Mouse (Mus musculus) heart, adult 18-20 months (tissue): ENCODE data around the gene Jag1. TPM values are rescaled to one million over a fixed set of nuclear protein-coding genes. Genes with fewer than 3 reads are reported as not detected.
A peak's percentile ranks its signal among the peaks of the same experiment; 100 is the strongest.

Experiments
- DNase-seq, 2 experiments: peaks; one replicate each; pipeline ENCODE4 v3.0.0; 2021 to 2022; ENCODE audit warnings: mixed read lengths in 1 of 2
- total RNA-seq, 2 experiments: library from RNA; stranded (reverse); gene quantifications; 2 replicates each; pipeline ENCODE4 v1.2.3; 2021

Gene Jag1
- total RNA-seq, 2 experiments from 2014 or later: 7.1 to 9.1 TPM

DNA sequence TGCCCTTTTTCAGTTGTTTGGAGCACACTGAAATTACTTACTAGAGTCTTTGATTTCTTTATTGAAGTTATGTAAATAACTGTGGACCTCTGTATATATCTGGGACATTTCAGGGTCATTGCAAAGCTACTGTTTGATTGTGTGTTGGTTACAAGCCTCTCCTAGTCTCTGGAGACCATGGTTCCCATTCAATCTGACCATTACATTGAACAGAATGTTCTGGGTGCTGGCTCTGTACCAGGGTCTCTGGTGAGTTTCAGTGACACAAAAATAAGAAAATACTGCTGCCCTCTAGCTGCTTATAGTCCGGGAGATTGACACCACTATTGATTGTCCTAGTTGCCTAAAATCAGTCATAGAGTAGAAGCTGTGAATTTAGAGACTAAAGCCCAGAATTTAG, 66.5 kb downstream of the Jag1 start:
- DNase-seq: peak; percentile 60 to 66

DNA sequence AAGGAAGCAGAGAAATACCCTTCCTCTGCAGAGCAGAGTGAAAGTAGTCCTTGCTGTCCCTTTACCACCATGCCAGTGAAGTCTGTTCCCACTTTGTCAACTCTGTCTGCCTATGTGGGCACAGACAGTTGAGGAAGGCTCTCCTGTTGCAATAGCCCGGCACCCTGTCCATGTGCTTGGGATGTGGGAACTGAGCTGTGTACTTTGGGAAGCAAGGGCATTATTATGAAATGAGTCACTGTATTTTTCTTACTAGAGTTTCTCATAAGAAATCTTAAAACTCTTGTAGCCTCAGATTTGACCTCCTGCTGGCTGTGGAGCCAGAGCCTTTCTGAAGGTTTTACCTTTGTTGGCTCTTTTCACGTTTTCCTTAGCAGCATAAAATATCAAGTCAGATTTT, 67.1 kb downstream of the Jag1 start:
- DNase-seq: peak; percentile 19 to 32

DNA sequence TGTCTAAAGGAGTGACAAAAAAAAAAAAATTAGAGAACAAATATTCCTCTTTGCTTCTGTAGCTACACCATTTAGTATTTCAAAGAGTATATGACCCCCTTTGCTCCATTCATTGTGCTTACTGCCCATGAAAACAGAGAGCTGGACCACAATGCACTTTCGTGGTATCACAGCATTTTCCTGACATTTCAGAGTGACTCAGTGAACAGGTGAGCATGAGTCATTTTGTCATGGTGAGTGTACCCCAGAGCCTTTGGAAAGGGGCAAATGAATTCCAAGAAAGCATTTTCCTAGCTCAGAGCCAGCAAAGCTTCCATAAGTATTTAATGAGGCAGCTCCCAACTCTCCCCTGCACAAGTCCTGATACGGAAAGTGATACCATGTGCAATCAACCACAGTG, 72.3 kb downstream of the Jag1 start:
- DNase-seq: no peak

Other genes with a start within 250 kb of the Jag1 start
- 10 to 100 TPM; 15.4 to 26.4 TPM for gene AL731706.2, start 231.0 kb downstream of the Jag1 start, total RNA-seq
- gene Slx4ip, start 225.4 kb downstream of the Jag1 start, total RNA-seq: 1 to 10 TPM; 1.7 to 1.8 TPM
- gene AL731706.1, start 225.3 kb downstream of the Jag1 start, total RNA-seq: 10 to 100 TPM; 38.3 to 42.7 TPM
- gene Mkks, start 225.3 kb downstream of the Jag1 start, total RNA-seq: 10 to 100 TPM; 32.0 to 33.4 TPM